Mouse (Mus musculus) thymus, adult 2 months (tissue): ENCODE data around the gene Atf3.

Experiments
- CTCF ChIP-seq: fragments of 200-500 bp; IDR thresholded peaks from 2 replicates; pipeline ENCODE4 v1.5.1; 2012; ENCODE audit warnings: mild to moderate bottlenecking, control low read depth, low read length, moderate library complexity, borderline replicate concordance; ENCODE audit not compliant: control insufficient read depth, poor library complexity, insufficient read depth; ENCODE audit errors: extremely low read depth
- POLR2A ChIP-seq: fragments of 200-500 bp; IDR thresholded peaks from 2 replicates; pipeline ENCODE4 v1.6.1; 2012; ENCODE audit warnings: mild to moderate bottlenecking, low read length, control low read depth, moderate library complexity; ENCODE audit not compliant: control insufficient read depth, poor library complexity, insufficient read depth; ENCODE audit errors: extremely low read depth

GRCm38 (mm10) chr1:191172487-191172886, 45.4 kb downstream of the Atf3 start:
- TF ChIP-seq CTCF (no peak), POLR2A (no peak)
